Mouse (Mus musculus): ENCODE measurements around the gene Eif3g. TPM values are rescaled to one million over a fixed set of nuclear protein-coding genes. Genes with fewer than 3 reads are reported as not detected.

The Eif3g gene
- 106 and 126 TPM in 2 replicates for polyA plus RNA-seq (2012; rRNA removed)

DNA sequence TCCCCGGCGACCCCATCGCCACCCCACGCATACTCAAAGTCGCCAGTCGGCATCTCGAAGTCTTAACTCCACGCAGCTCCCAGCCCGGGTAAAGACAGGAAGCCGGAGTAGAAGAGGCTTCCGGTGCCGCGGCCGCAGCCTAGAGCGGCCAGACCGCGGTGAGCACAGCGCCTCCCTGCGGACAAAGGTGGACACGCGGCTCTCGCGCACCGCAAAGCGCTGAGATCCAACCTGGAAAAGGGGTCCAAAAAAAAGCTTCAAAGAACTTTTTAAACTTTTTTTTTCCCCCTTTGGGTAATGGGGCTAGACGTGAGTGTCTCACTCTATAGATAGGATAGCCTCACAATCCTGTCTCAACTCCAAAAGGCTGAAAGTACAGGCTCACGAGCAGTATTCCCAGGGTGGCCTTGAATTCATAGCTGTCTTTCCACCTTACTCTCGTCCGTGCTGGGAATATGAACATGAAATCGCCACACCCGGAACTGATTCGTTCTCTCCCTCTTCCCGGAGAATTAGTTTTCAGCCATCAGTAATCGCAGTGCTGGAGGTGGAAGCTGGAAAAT, at the start of gene Eif3g:
Gene Eif3g (minus strand): TSS at position 113 of the 563 bp plus-strand sequence.

DNA sequence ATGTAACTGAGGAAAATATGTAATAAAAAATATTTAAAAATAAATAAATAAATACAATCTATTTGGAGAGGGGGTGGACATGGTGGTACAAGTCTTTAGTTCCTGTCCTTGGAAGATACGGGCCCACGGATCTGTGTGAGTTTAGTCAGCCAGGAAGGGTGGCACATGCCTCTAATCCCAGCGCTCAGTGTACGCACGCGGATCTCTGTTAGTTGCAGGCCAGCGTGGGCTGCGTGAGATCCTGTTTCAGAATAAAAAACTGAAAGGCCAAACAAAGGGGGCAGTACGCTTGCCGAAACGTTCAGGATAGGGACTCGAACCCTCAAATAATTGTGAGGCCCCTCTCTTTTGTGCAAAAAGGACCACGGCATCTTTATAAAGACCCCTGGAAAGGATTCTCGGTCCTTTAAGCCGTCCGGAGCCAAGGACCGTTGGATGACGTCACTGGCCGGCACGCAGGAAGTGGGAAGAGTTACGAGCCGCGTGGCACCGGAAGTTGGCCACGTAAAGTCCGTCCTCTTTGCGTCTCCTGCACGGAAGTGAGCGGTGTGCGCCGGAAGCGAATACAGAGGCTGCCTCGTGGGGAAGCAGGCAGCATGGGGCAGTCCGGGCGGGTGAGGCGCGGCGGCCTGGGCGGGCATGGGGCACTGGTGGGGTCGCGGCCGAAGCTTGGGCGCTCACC, 10.6 kb downstream of the Eif3g start, which contains the start of gene Ppan:
Gene Ppan (plus strand): TSS at position 472 of the 682 bp plus-strand sequence.

DNA sequence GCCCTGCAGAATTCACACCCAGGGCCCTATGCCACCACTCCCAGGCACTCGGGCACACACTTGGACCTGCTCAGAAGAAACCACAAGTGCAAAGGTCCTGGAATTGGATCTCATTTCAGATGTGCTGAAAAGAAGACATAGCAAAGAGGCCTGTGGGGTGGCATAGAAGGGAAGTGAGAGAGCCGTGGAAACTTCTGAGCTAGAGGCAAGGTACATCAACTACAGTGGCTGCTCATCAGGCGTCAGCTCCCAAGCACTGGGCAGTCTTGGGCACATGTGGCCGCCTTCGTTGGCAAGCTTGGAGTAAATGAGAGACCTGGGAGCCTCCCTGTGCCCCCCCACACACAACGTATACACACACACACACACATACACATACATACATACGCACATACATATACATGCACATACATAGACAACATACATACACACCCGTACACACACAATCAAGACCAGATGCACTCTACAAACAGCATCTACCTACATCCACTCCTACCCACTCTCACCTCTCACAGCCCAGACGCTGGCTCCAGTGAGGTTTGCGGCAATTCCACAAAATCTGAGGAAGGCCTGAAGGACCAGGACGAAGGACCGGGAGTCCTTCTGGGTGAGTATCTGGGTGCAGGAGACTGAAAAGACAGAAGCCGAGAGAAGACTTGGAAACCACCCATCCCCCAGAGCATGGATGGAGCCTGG, 19.2 kb downstream of the Eif3g start, which contains the start of gene Angptl6:
Gene Angptl6 (minus strand): TSS at position 631 of the 696 bp plus-strand sequence.

DNA sequence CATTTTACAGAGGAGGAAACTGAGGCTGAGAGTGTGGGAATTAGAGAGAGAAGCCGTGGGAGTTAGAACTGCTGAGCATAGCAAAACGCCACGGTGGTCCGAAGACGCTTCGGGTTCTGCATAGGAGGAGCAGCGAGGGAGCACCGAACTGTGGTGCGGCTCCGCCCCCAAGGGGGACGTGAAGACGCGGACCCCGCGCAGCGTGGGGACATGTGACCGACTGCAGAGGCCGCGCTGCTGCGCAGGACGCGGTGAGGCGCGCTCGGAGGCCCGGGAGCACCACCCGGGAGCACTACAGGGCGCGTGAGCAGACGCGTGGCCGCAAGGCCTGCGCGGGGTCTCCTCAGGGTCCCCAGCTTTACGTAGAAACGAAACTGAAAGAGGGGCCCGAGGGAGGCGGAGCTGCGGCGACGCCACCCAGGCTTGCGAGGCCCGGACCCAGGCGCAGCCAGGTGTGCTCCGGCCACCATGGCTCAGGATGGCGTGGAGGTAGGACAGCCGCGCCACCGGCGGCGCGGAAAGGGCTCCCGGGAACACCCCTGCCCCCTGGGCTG, 29.9 kb downstream of the Eif3g start, which contains the start of gene A230050P20Rik:
Gene A230050P20Rik (plus strand): TSS at position 195 of the 554 bp plus-strand sequence.

Other genes starting within 250 kb of the Eif3g start
- gene Pin1, start 246.5 kb downstream of the Eif3g start, polyA plus RNA-seq (2012; rRNA removed): 15.3 and 18.4 TPM in 2 replicates
- gene Olfm2, start 152.3 kb downstream of the Eif3g start, polyA plus RNA-seq (2012; rRNA removed): 2.7 and 3.1 TPM in 2 replicates
- gene Col5a3, start 83.6 kb downstream of the Eif3g start, polyA plus RNA-seq (2012; rRNA removed): 13.6 and 14.2 TPM in 2 replicates
- gene Rdh8, start 80.1 kb downstream of the Eif3g start, polyA plus RNA-seq (2012; rRNA removed): not detected in 2 replicates
- 49.2 and 51.0 TPM in 2 replicates for gene A230050P20Rik, start 30.0 kb downstream of the Eif3g start, polyA plus RNA-seq (2012; rRNA removed)
- 6.7 and 9.2 TPM in 2 replicates for gene Angptl6, start 18.9 kb downstream of the Eif3g start, polyA plus RNA-seq (2012; rRNA removed)
- 74.6 and 94.0 TPM in 2 replicates for gene Ppan, start 10.4 kb downstream of the Eif3g start, polyA plus RNA-seq (2012; rRNA removed)
- 24.0 and 26.8 TPM in 2 replicates for gene Dnmt1, start 61.3 kb upstream of the Eif3g start, polyA plus RNA-seq (2012; rRNA removed)
- 4.5 and 6.1 TPM in 2 replicates for gene S1pr2, start 78.2 kb upstream of the Eif3g start, polyA plus RNA-seq (2012; rRNA removed)
- gene Mrpl4, start 104.1 kb upstream of the Eif3g start, polyA plus RNA-seq (2012; rRNA removed): 92.4 and 92.9 TPM in 2 replicates
- gene Icam1, start 117.4 kb upstream of the Eif3g start, polyA plus RNA-seq (2012; rRNA removed): 10.2 and 10.9 TPM in 2 replicates
- 0.20 and 0.69 TPM in 2 replicates for gene Icam4, start 130.8 kb upstream of the Eif3g start, polyA plus RNA-seq (2012; rRNA removed)
- 0.17 and 0.27 TPM in 2 replicates for gene Icam5, start 133.4 kb upstream of the Eif3g start, polyA plus RNA-seq (2012; rRNA removed)
- 0.66 and 1.1 TPM in 2 replicates for gene Zglp1, start 168.5 kb upstream of the Eif3g start, polyA plus RNA-seq (2012; rRNA removed)
- 0.12 and 0.20 TPM in 2 replicates for gene Gm49373, start 174.5 kb upstream of the Eif3g start, polyA plus RNA-seq (2012; rRNA removed)
- gene Fdx1l, start 175.0 kb upstream of the Eif3g start, polyA plus RNA-seq (2012; rRNA removed): 48.2 and 82.0 TPM in 2 replicates
- 14.2 and 36.9 TPM in 2 replicates for gene Gm38431, start 193.4 kb upstream of the Eif3g start, polyA plus RNA-seq (2012; rRNA removed)
- 64.1 and 72.3 TPM in 2 replicates for gene Raver1, start 193.4 kb upstream of the Eif3g start, polyA plus RNA-seq (2012; rRNA removed)
- gene Tyk2, start 232.6 kb upstream of the Eif3g start, polyA plus RNA-seq (2012; rRNA removed): 36.9 and 38.6 TPM in 2 replicates

All from colon, adult 2 months (tissue).